Mouse (Mus musculus) kidney, adult 8-10 months (tissue): ENCODE data around the gene Mab21l1.

Experiments
- DNase-seq, 2 experiments: peaks; one replicate each; pipeline ENCODE4 v3.0.0; 2022

The Mab21l1 gene

DNA sequence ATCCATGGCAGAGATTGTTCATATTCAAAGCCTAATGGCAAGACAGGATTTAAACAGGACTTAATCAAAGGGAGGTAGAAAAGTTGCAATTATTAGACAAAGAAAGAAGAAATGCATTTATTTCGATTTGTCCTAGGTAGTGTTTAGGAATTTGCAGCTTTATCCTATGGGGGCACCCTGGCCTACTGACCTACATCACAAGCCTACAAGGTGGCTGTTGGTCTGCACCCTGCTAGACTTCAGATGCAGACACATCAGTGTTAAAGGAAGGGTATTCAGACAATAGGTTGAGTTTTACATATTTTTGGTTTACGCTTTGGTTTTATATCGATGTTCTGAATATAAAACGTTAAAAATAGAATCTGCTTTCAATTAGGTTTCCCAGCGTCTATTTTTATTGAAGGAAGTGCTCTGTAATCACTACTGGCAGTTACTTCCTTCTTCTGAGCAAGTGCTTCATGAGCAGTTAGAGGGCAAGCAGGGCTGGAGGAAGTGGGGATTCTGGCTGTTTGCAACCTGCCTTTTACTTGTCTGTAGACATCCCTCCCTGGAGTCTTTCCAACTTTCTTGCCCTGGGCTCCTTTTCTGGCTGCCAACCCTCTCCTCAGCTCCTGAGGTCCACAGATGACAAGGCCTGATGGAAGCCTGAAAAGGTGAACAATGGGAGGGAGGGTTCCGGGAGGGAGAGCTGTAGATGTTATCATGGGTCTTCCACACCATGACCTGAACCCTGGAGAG is 34.5 kb downstream of the Mab21l1 start:
- peak in 1 of 2 experiments; percentile 3 for DNase-seq

DNA sequence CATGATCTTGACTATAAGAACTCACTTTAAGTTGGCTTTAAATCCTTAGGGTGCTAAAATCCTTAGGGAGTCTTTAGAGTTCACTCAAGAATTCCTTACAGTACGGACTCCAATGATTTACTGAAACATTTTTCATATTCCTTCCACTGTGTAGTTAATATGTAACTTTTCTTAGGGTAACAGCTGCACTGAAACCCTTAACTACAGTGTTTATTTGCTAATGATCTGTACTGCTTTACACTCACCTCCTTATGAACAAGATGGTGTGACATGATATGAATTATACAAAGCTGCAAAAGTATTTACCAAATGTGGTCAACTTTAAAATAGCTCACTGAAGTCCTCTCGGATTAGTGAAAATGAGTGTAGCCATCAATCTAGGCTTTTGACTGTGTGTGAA is 35.8 kb downstream of the Mab21l1 start:
- DNase-seq, result no peak

DNA sequence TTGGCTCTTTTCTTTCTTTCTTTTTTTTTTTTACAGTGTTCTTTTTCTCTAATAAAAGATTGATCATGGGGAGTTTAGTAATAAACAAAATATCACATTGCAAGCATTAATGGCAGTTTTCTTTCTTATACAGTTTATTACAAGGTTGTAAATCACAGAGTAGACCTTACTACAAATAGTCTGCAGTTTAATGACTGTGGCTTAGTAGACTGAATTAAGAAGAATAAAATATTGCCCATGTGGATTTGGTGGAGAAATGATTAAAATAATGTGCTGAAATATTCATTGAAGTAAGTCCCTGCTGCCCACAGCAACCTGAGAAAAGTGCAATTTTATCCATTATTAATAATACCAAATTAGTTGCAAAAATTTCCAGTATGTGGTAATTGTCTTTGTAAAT is 37.3 kb downstream of the Mab21l1 start:
- no peak for DNase-seq

GRCm38 (mm10) chr3:55824864-55825263 is 42.6 kb downstream of the Mab21l1 start:
- DNase-seq, result no peak

DNA sequence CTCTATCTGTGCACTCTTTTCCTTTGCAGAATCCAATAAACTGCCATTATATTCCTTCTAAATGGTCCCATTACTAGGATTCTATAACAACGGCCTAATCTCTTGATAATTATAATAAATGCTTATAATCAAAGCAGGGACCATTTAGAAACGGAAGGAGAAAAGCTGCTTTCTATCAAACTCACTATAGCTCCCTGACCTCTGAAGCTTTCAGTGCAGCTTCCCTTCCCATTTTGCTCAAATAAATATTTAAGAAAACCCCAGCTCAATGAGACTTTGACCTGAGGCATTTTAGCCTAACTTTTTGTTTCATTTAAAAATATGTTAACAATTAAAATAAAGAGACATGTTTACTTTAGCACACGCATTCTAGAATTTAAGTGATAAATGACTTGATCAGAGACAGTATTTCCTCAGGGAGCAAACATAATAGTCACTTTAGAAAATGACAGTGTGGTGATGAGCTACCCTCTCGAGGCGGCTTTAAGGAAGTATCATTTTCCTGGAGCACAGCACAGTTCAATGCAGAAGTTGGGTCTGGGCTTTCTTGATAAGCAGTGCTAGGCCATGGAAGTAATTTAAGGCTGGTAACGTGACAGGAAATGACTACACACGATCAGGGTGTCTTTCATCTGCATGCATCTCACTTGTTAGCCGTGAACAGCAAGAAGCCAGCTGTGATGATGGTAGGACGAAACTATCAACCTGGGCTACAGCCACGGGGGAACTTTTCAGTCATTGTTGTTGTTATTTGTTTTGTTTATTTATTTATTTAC is 46.4 kb downstream of the Mab21l1 start:
- peak in 1 of 2 experiments; percentile 2 for DNase-seq

GRCm38 (mm10) chr3:55830226-55830625 is 47.9 kb downstream of the Mab21l1 start:
- no peak for DNase-seq
